8 mouse cellular contexts compared by ENCODE assay signal in genomic region chr15:79440651-79441330, GRCm38 (mm10). TPM values are rescaled to one million over a fixed set of nuclear protein-coding genes. Genes with fewer than 3 reads are reported as not detected.
DNase-seq lines count a peak whose midpoint lies in the region; ATAC-seq and TF ChIP-seq lines count a peak whose summit lies in the region.

No protein-coding gene starts in this region.

- peak overlapping the region; percentile 99 for H3K9ac ChIP-seq in heart, embryonic 14.5 days (ENCODE audit: low read length)
- H3K9ac ChIP-seq in heart, postnatal 0 days (replicated peaks; ENCODE audit: low read depth, low read length) = peak overlapping the region; percentile 99

- H3K27ac ChIP-seq in heart, embryonic 14.5 days (replicated peaks in 1 of 2; ENCODE audit: control insufficient read depth in 1 of 2, insufficient read depth in 1 of 2, low read depth in 2 of 2, low read length in 2 of 2) = peak overlapping the region; percentile 93 to 97
- H3K27ac ChIP-seq in heart, postnatal 0 days (ENCODE audit: low read depth) = peak overlapping the region; percentile 98

- TF ChIP-seq EP300 in heart, postnatal 0 days (IDR thresholded peaks at IDR 0.05; ENCODE audit: low read depth) = no peak

- peak overlapping the region; percentile 92 to 93 for H3K4me3 ChIP-seq in heart, embryonic 14.5 days (ENCODE audit: control insufficient read depth in 1 of 2, insufficient read depth in 1 of 2, low read depth in 1 of 2, low read length in 2 of 2)
- peak overlapping the region; percentile 98 for H3K4me3 ChIP-seq in heart, postnatal 0 days (ENCODE audit: low read depth, low read length)

- H3K4me2 ChIP-seq in heart, embryonic 14.5 days (ENCODE audit: low read length) = peak overlapping the region; percentile 84
- H3K4me2 ChIP-seq in heart, postnatal 0 days (ENCODE audit: low read depth, low read length) = peak overlapping the region; percentile 92

- ATAC-seq in heart, embryonic 14.5 days (ENCODE audit: insufficient number of reproducible peaks, insufficient read depth, low FRiP score, low read depth) = no peak
- no peak for ATAC-seq in heart, postnatal 0 days (ENCODE audit: insufficient read depth, low read depth)
- peak; percentile 35; the same call in 1 of the 2 replicates for ATAC-seq in megakaryocyte progenitor cell, adult 5-6 weeks (replicated peaks; ENCODE audit: poor library complexity)

- WGBS in heart, embryonic 14.5 days = 24% methylated on average over 11 of the region's 11 CpGs
- WGBS in heart, postnatal 0 days = 9% methylated on average over 11 of the region's 11 CpGs

- peaks cover 60% of the 10 kb centered on the region in 2 experiments for H3K4me1 ChIP-seq in heart, embryonic 14.5 days (ENCODE audit: control insufficient read depth in 2 of 2, insufficient read depth in 2 of 2, low read length in 2 of 2)
- peaks cover 68% of the 10 kb centered on the region for H3K4me1 ChIP-seq in heart, postnatal 0 days (ENCODE audit: control insufficient read depth, insufficient read depth)

- H3K36me3 ChIP-seq in heart, embryonic 14.5 days (ENCODE audit: control insufficient read depth, insufficient read depth, low read length) = peaks cover 28% of the 10 kb centered on the region
- H3K36me3 ChIP-seq in heart, postnatal 0 days (replicated peaks; ENCODE audit: control insufficient read depth, insufficient read depth, low read length) = peaks cover 15% of the 10 kb centered on the region

- no peak for DNase-seq in heart, adult 18-20 months
- peak; percentile 40 for DNase-seq in adipocyte (ENCODE audit: low spot score)
- DNase-seq in heart, postnatal 0 days (ENCODE audit: low spot score) = no peak
- no peak for DNase-seq in right cerebral cortex, postnatal 25 days
- no peak for DNase-seq in layer of hippocampus, postnatal 36 days
- no peak for DNase-seq in urinary bladder, postnatal 36 days (ENCODE audit: low spot score in 2 of 2)

- H3K9me3 ChIP-seq in heart, embryonic 14.5 days (ENCODE audit: control insufficient read depth, low read length) = no peaks in the 10 kb centered on the region
- no peaks in the 10 kb centered on the region for H3K9me3 ChIP-seq in heart, postnatal 0 days (replicated peaks; ENCODE audit: control insufficient read depth, low read length)

- no peaks in the 10 kb centered on the region for H3K27me3 ChIP-seq in heart, embryonic 14.5 days (ENCODE audit: control insufficient read depth, insufficient read depth, low read length)
- no peaks in the 10 kb centered on the region for H3K27me3 ChIP-seq in heart, postnatal 0 days (ENCODE audit: control insufficient read depth, insufficient read depth, low read length)

- TF ChIP-seq CTCF in heart, postnatal 0 days (IDR thresholded peaks at IDR 0.05; ENCODE audit: low read depth) = no peak

RNA-seq across cellular contexts. Expression of gene Csnk1e, which starts 14.6 kb away (rescaled TPM):
- polyA plus RNA-seq in heart, embryonic 14.5 days (2014; fragmentation: Nextera tagmentation; extraction: Ambion mirVana) = 83.0 and 95.1 TPM in 2 replicates
- total RNA-seq in heart, adult 18-20 months (2021) = 10 to 100 TPM; 40.2 to 44.3 TPM
- total RNA-seq in heart, postnatal 0 days (2014; rRNA removed; ENCODE audit: low replicate concordance) = 167 and 193 TPM in 2 replicates
- 55.5 and 61.5 TPM in 2 replicates for polyA plus RNA-seq in heart, postnatal 0 days (2015; fragmentation: Nextera tagmentation; extraction: Ambion mirVana)
- 32.0 and 45.6 TPM in 2 replicates for total RNA-seq in megakaryocyte progenitor cell, adult 5-6 weeks (2015)
- total RNA-seq in megakaryocyte progenitor cell, adult 5-6 weeks (2017) = 29.1 and 30.7 TPM in 2 replicates
- 100 to 1,000 TPM; 111 to 120 TPM for total RNA-seq in layer of hippocampus, postnatal 36 days (2021)

RNA-seq across cellular contexts. Expression of gene Tmem184b, which starts 37.4 kb away (rescaled TPM):
- 56.1 and 60.6 TPM in 2 replicates for polyA plus RNA-seq in heart, embryonic 14.5 days (2014; fragmentation: Nextera tagmentation; extraction: Ambion mirVana)
- 10 to 100 TPM; 34.8 to 36.7 TPM for total RNA-seq in heart, adult 18-20 months (2021)
- total RNA-seq in heart, postnatal 0 days (2014; rRNA removed; ENCODE audit: low replicate concordance) = 70.6 and 111 TPM in 2 replicates
- 31.8 and 32.7 TPM in 2 replicates for polyA plus RNA-seq in heart, postnatal 0 days (2015; fragmentation: Nextera tagmentation; extraction: Ambion mirVana)
- 12.0 and 12.2 TPM in 2 replicates for total RNA-seq in megakaryocyte progenitor cell, adult 5-6 weeks (2015)
- 4.0 and 4.3 TPM in 2 replicates for total RNA-seq in megakaryocyte progenitor cell, adult 5-6 weeks (2017)
- total RNA-seq in layer of hippocampus, postnatal 36 days (2021) = 10 to 100 TPM; 50.5 to 51.0 TPM
